Mouse (Mus musculus) CH12.LX (cell line): ENCODE results near the gene Kpna6. TPM values are rescaled to one million over a fixed set of nuclear protein-coding genes. Genes with fewer than 3 reads are reported as not detected.

Experiments
- DNase-seq: peaks from one replicate; pipeline ENCODE4 v3.0.0-alpha.2; 2013; ENCODE audit errors: extremely low read depth
- H3K27ac ChIP-seq: 2 replicates; pipeline ENCODE4 v1.5.1; 2012; ENCODE audit warnings: low read depth, mild to moderate bottlenecking, control low read depth, moderate library complexity; ENCODE audit not compliant: insufficient read depth
- H3K27me3 ChIP-seq: replicated peaks from 2 replicates; pipeline ENCODE3; 2012; ENCODE audit warnings: inconsistent platforms
- H3K36me3 ChIP-seq, 2 experiments: replicated peaks in 1 of 2; 2 replicates each; pipeline versions ENCODE3 to v1.6.1; 2012; ENCODE audit warnings: inconsistent platforms in 1 of 2, low read length in 1 of 2, mild to moderate bottlenecking in 1 of 2, mixed read lengths in 1 of 2, moderate library complexity in 1 of 2; ENCODE audit not compliant: control insufficient read depth in 1 of 2, insufficient read depth in 1 of 2
- H3K4me1 ChIP-seq, 2 experiments: 2 replicates each; pipeline ENCODE4 v1.6.1; 2012; ENCODE audit warnings: inconsistent platforms in 1 of 2, moderate library complexity in 1 of 2; ENCODE audit not compliant: insufficient read depth in 2 of 2, control insufficient read depth in 1 of 2
- H3K4me2 ChIP-seq: 2 replicates; pipeline ENCODE4 v1.6.1; 2012; ENCODE audit warnings: low read depth, mild to moderate bottlenecking, control low read depth; ENCODE audit not compliant: poor library complexity, insufficient read depth, severe bottlenecking
- H3K4me3 ChIP-seq, 3 experiments: fragments of 150-350 bp in 1 of 3; sonication (generic) in 1 of 3; replicated peaks in 1 of 3; 2 replicates each; pipeline versions ENCODE3 to v1.5.1; 2011 to 2012; ENCODE audit warnings: low read depth in 2 of 3, low read length in 2 of 3, mild to moderate bottlenecking in 2 of 3, moderate library complexity in 2 of 3, control low read depth in 1 of 3, improper control_type of control experiment in 1 of 3, inconsistent platforms in 1 of 3, mixed read lengths in 1 of 3; ENCODE audit not compliant: poor library complexity in 1 of 3
- H3K79me2 ChIP-seq: replicated peaks from 2 replicates; pipeline ENCODE4 v1.6.1; 2012; ENCODE audit warnings: mild to moderate bottlenecking, moderate library complexity; ENCODE audit not compliant: control insufficient read depth, poor library complexity, insufficient read depth, severe bottlenecking; ENCODE audit errors: extremely low read depth
- H3K9ac ChIP-seq: 2 replicates; pipeline ENCODE4 v1.6.1; 2012; ENCODE audit warnings: low read depth, mild to moderate bottlenecking, control low read depth, moderate library complexity; ENCODE audit not compliant: insufficient read depth
- H3K9me3 ChIP-seq: replicated peaks from 2 replicates; pipeline ENCODE3; 2012; ENCODE audit warnings: low read length, inconsistent platforms, mixed read lengths
- BHLHE40 ChIP-seq: IDR thresholded peaks from 2 replicates; pipeline ENCODE4 v1.6.1; 2011; ENCODE audit warnings: mild to moderate bottlenecking, low read depth, low read length, improper control_type of control experiment
- CHD1 ChIP-seq: IDR thresholded peaks from 2 replicates; pipeline ENCODE4 v1.6.1; 2012; ENCODE audit warnings: low read depth, low read length, improper control_type of control experiment, inconsistent platforms
- CHD2 ChIP-seq: IDR thresholded peaks from 2 replicates; pipeline ENCODE4 v1.6.1; 2011; ENCODE audit warnings: low read length, improper control_type of control experiment
- CTCF ChIP-seq, 2 experiments: IDR thresholded peaks in 1 of 2; conservative IDR thresholded peaks in 1 of 2; 2 replicates each; pipeline ENCODE4 v1.5.1; 2011 to 2012; ENCODE audit warnings: low read depth in 2 of 2, low read length in 2 of 2, improper control_type of control experiment in 1 of 2, inconsistent platforms in 1 of 2, mild to moderate bottlenecking in 1 of 2, moderate library complexity in 1 of 2
- E2F4 ChIP-seq: IDR thresholded peaks from 2 replicates; pipeline ENCODE4 v1.6.1; 2011; ENCODE audit warnings: low read depth, low read length, improper control_type of control experiment; ENCODE audit not compliant: insufficient replicate concordance
- ELF1 ChIP-seq: IDR thresholded peaks from 2 replicates; pipeline ENCODE4 v1.6.1; 2014; ENCODE audit warnings: low read depth, mild to moderate bottlenecking, inconsistent platforms, low read length, improper control_type of control experiment
- EP300 ChIP-seq: IDR thresholded peaks from 2 replicates; pipeline ENCODE4 v1.6.1; 2011; ENCODE audit warnings: low read length, improper control_type of control experiment
- ETS1 ChIP-seq: conservative IDR thresholded peaks from 2 replicates; pipeline ENCODE4 v1.6.1; 2012; ENCODE audit warnings: low read depth, mild to moderate bottlenecking, inconsistent platforms, low read length, improper control_type of control experiment, moderate library complexity
- GABPA ChIP-seq: IDR thresholded peaks from 2 replicates; pipeline ENCODE4 v1.6.1; 2012; ENCODE audit warnings: low read depth, low read length, improper control_type of control experiment, inconsistent platforms; ENCODE audit not compliant: insufficient replicate concordance
- HCFC1 ChIP-seq: IDR thresholded peaks from 2 replicates; pipeline ENCODE4 v1.6.1; 2012; ENCODE audit warnings: low read depth, mild to moderate bottlenecking, inconsistent platforms, low read length, improper control_type of control experiment
- MAFK ChIP-seq: IDR thresholded peaks from 2 replicates; pipeline ENCODE4 v1.6.1; 2011; ENCODE audit warnings: low read length, improper control_type of control experiment; ENCODE audit not compliant: insufficient replicate concordance
- MAX ChIP-seq: IDR thresholded peaks from 2 replicates; pipeline ENCODE4 v1.6.1; 2011; ENCODE audit warnings: low read length, improper control_type of control experiment
- MAZ ChIP-seq: IDR thresholded peaks from 2 replicates; pipeline ENCODE4 v1.6.1; 2012; ENCODE audit warnings: low read depth, mild to moderate bottlenecking, inconsistent platforms, low read length, improper control_type of control experiment, moderate library complexity
- MEF2A ChIP-seq: IDR thresholded peaks from 2 replicates; pipeline ENCODE4 v1.6.1; 2014; ENCODE audit warnings: low read depth, mild to moderate bottlenecking, inconsistent platforms, low read length, improper control_type of control experiment, borderline replicate concordance
- MYC ChIP-seq: IDR thresholded peaks from 2 replicates; pipeline ENCODE4 v1.6.1; 2011; ENCODE audit warnings: low read depth, mild to moderate bottlenecking, improper control_type of control experiment, low read length
- NELFE ChIP-seq: IDR thresholded peaks from 2 replicates; pipeline ENCODE4 v1.6.1; 2011; ENCODE audit warnings: low read depth, low read length, improper control_type of control experiment
- NRF1 ChIP-seq: IDR thresholded peaks from 2 replicates; pipeline ENCODE4 v1.6.1; 2014; ENCODE audit warnings: low read depth, mild to moderate bottlenecking, inconsistent platforms, low read length, improper control_type of control experiment, moderate library complexity
- PAX5 ChIP-seq: IDR thresholded peaks from 2 replicates; pipeline ENCODE4 v1.6.1; 2012; ENCODE audit warnings: low read length, inconsistent platforms, mixed read lengths
- POLR2AphosphoS2 ChIP-seq: IDR thresholded peaks from 2 replicates; pipeline ENCODE4 v1.6.1; 2011; ENCODE audit warnings: low read depth, low read length, improper control_type of control experiment
- RAD21 ChIP-seq: IDR thresholded peaks from 2 replicates; pipeline ENCODE4 v1.6.1; 2011; ENCODE audit warnings: low read depth, mild to moderate bottlenecking, low read length, improper control_type of control experiment, moderate library complexity
- RCOR1 ChIP-seq: conservative IDR thresholded peaks from 2 replicates; pipeline ENCODE4 v1.6.1; 2012; ENCODE audit warnings: low read depth, mild to moderate bottlenecking, inconsistent platforms, low read length, improper control_type of control experiment
- SMC3 ChIP-seq: IDR thresholded peaks from 2 replicates; pipeline ENCODE4 v1.6.1; 2011; ENCODE audit warnings: low read depth, low read length, improper control_type of control experiment
- TBP ChIP-seq: conservative IDR thresholded peaks from 2 replicates; pipeline ENCODE4 v1.6.1; 2011; ENCODE audit warnings: low read depth, low read length, improper control_type of control experiment
- TCF12 ChIP-seq: IDR thresholded peaks from 2 replicates; pipeline ENCODE4 v1.6.1; 2014; ENCODE audit warnings: low read depth, mild to moderate bottlenecking, inconsistent platforms, low read length, improper control_type of control experiment
- UBTF ChIP-seq: IDR thresholded peaks from 2 replicates; pipeline ENCODE4 v1.6.1; 2012; ENCODE audit warnings: low read depth, mild to moderate bottlenecking, inconsistent platforms, low read length, improper control_type of control experiment, moderate library complexity
- USF1 ChIP-seq: IDR thresholded peaks from 2 replicates; pipeline ENCODE4 v1.6.1; 2014; ENCODE audit warnings: low read depth, mild to moderate bottlenecking, inconsistent platforms, low read length, improper control_type of control experiment
- USF2 ChIP-seq: conservative IDR thresholded peaks from 2 replicates; pipeline ENCODE4 v1.6.1; 2011; ENCODE audit warnings: low read depth, low read length, improper control_type of control experiment
- ZKSCAN1 ChIP-seq: IDR thresholded peaks from 2 replicates; pipeline ENCODE4 v1.6.1; 2012; ENCODE audit warnings: low read depth, inconsistent platforms, low read length, improper control_type of control experiment, borderline replicate concordance
- dilution Hi-C: fragments of 300-500 bp; cut with MboI; formaldehyde crosslinking; loops from 2 replicates; pipeline ENCODE4 v1.14.3; 2020; ENCODE audit warnings: low sequenced_read_pairs; ENCODE audit not compliant: extremely low pct_unique_long_range_greater_than_20kb, extremely low pct_ligation_motif_present
- in situ Hi-C: fragments of 300-500 bp; cut with MboI; formaldehyde crosslinking; loops from 3 replicates; pipeline ENCODE4 v1.14.3; 2019; ENCODE audit warnings: low sequenced_read_pairs, low pct_ligation_motif_present, low pct_unique_long_range_greater_than_20kb, mixed read lengths
- polyA plus RNA-seq: library from polyadenylated mRNA; unstranded; fragments of >175 nt; gene quantifications from 2 replicates; pipeline ENCODE4 v1.2.1, GENCODE M21; 2012; ENCODE audit warnings: low read depth; ENCODE audit not compliant: insufficient read length
- total RNA-seq, 2 experiments: library from RNA; depleted of rRNA; stranded (reverse); fragments of 300-350 nt in 1 of 2; fragments of >200 nt in 1 of 2; gene quantifications; 2 replicates each; pipeline ENCODE4 v1.2.3; 2012 to 2014

Kpna6 gene
- total and polyA plus RNA-seq, 3 experiments = 17.3 to 25.8 (median 19.6) TPM

DNA sequence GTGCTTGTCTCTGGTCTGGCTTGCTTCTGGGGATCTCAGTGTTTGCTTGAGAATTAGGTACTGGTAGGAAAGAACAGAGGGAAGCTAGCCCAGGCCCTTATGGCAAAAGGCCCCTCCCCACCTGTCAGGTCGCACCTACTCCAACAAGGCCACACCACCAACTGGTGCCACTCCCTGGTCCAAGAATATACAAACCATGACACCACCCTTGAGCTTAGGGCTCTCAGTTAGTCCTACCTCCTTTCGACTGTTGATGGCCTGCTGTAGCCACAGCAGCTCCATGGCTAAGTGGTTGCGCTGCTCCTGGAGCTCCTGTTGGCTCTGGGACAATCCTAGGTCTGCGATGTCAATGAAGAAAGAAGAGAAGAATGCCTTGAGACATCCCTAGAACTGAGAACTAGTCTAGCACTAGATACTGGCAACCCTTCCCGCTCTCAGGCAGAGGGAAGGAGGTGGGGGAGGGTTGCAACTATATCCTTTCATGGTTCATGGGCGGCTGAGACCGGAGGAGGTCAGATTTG lies 55.4 kb downstream of the Kpna6 start:
- dilution Hi-C loops = no loop called here
- Histone ChIP-seq H3K9ac (no peak overlapping the region), H3K27me3 (no peaks in the 10 kb centered on the region), H3K27ac (no peak overlapping the region), H3K4me1 (peaks cover 3 to 48% of the 10 kb centered on the region in 2 experiments), H3K4me3 (no peak overlapping the region), H3K4me2 (no peak overlapping the region), H3K36me3 (peaks cover 19 to 52% of the 10 kb centered on the region in 2 experiments), H3K9me3 (no peaks in the 10 kb centered on the region), H3K79me2 (no peaks in the 10 kb centered on the region)
- DNase-seq = no peak
- no peak for TF ChIP-seq GABPA
- no peak for TF ChIP-seq SMC3
- no peak for TF ChIP-seq RAD21
- no peak for TF ChIP-seq TBP
- TF ChIP-seq MAX = no peak
- TF ChIP-seq E2F4 = no peak
- no peak for TF ChIP-seq USF2
- no peak for TF ChIP-seq NRF1
- no peak for TF ChIP-seq MEF2A
- no peak for TF ChIP-seq MYC
- TF ChIP-seq MAFK = no peak
- no peak for TF ChIP-seq HCFC1
- TF ChIP-seq USF1 = no peak
- TF ChIP-seq ELF1 = no peak
- TF ChIP-seq MAZ = no peak
- no peak for TF ChIP-seq CHD2
- no peak for TF ChIP-seq ZKSCAN1
- no peak for TF ChIP-seq RCOR1
- no peak for TF ChIP-seq POLR2AphosphoS2
- TF ChIP-seq TCF12 = no peak
- in situ Hi-C loops = loop anchor here (25.0 kb wide), 1 partner anchor 255 kb away; no protein-coding TSS in a partner anchor

DNA sequence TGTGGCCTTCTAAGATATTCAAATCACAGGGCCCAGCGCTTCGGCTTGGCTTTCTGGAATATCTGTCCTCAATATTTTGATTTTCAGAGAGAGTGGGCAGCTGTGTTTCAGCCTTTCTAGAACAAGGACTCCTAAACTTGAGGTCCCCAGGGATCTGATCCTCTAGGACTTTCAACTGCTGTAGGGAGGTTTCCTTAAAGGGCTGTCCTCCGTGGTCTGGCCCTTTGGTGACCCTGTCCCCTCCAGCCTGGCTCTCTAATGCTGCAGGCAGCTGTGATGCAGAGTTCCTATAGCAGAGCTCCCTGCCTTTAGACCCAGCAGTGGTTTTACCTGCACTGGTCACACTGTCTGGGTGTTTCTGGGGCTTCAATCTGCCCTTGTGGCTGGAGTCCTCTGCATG lies 55.9 kb downstream of the Kpna6 start:
- H3K4me3 ChIP-seq = no peak overlapping the region
- in situ Hi-C loops = loop anchor here (25.0 kb wide), 1 partner anchor 254 kb away; no protein-coding TSS in a partner anchor
- TF ChIP-seq TCF12 (no peak), SMC3 (no peak), MAX (no peak), POLR2AphosphoS2 (no peak), PAX5 (no peak), BHLHE40 (no peak), CTCF (conservative IDR thresholded peaks at IDR 0.05 in 1 of 2, IDR thresholded peaks at IDR 0.05 in 1 of 2; ENCODE audit: low read depth in 2 of 2, low read length in 2 of 2) (no peak), ZKSCAN1 (no peak), ETS1 (no peak), EP300 (no peak), USF2 (no peak), NELFE (no peak), UBTF (no peak), USF1 (no peak), RAD21 (no peak), MYC (no peak), CHD1 (no peak), NRF1 (no peak), TBP (no peak), E2F4 (no peak)
- no peaks in the 10 kb centered on the region for H3K79me2 ChIP-seq
- peaks cover 19 to 54% of the 10 kb centered on the region in 2 experiments for H3K36me3 ChIP-seq
- no peak overlapping the region for H3K4me2 ChIP-seq
- dilution Hi-C loops = no loop called here
- peaks cover 3 to 47% of the 10 kb centered on the region in 2 experiments for H3K4me1 ChIP-seq
- no peak overlapping the region for H3K27ac ChIP-seq
- DNase-seq = no peak
- H3K9me3 ChIP-seq = no peaks in the 10 kb centered on the region
- no peaks in the 10 kb centered on the region for H3K27me3 ChIP-seq
- H3K9ac ChIP-seq = no peak overlapping the region
